Mouse (Mus musculus): ENCODE results near the gene Gps1. TPM values are rescaled to one million over a fixed set of nuclear protein-coding genes. Genes with fewer than 3 reads are reported as not detected.

The Gps1 gene
- polyA plus RNA-seq, 1 experiment from 2014 or later, result 224 TPM

Other genes starting within 250 kb of the Gps1 start
- 229 and 239 TPM in 2 replicates for gene Mcrip1, start 234.5 kb upstream of the Gps1 start, polyA plus RNA-seq (2014; fragmentation: Nextera tagmentation; extraction: Ambion mirVana)
- gene Ppp1r27, start 233.1 kb upstream of the Gps1 start, polyA plus RNA-seq (2014; fragmentation: Nextera tagmentation; extraction: Ambion mirVana), result not detected in 2 replicates
- gene P4hb, start 211.0 kb upstream of the Gps1 start, polyA plus RNA-seq (2014; fragmentation: Nextera tagmentation; extraction: Ambion mirVana), result 768 and 850 TPM in 2 replicates
- 575 and 578 TPM in 2 replicates for gene Arhgdia, start 202.6 kb upstream of the Gps1 start, polyA plus RNA-seq (2014; fragmentation: Nextera tagmentation; extraction: Ambion mirVana)
- 314 and 411 TPM in 2 replicates for gene Alyref, start 185.9 kb upstream of the Gps1 start, polyA plus RNA-seq (2014; fragmentation: Nextera tagmentation; extraction: Ambion mirVana)
- gene Anapc11, start 185.9 kb upstream of the Gps1 start, polyA plus RNA-seq (2014; fragmentation: Nextera tagmentation; extraction: Ambion mirVana), result 234 and 267 TPM in 2 replicates
- 13.0 and 13.7 TPM in 2 replicates for gene Npb, start 175.8 kb upstream of the Gps1 start, polyA plus RNA-seq (2014; fragmentation: Nextera tagmentation; extraction: Ambion mirVana)
- gene Pcyt2, start 166.3 kb upstream of the Gps1 start, polyA plus RNA-seq (2014; fragmentation: Nextera tagmentation; extraction: Ambion mirVana), result 119 and 135 TPM in 2 replicates
- gene Sirt7, start 159.0 kb upstream of the Gps1 start, polyA plus RNA-seq (2014; fragmentation: Nextera tagmentation; extraction: Ambion mirVana), result 31.1 and 36.1 TPM in 2 replicates
- 21.2 and 25.0 TPM in 2 replicates for gene Mafg, start 150.7 kb upstream of the Gps1 start, polyA plus RNA-seq (2014; fragmentation: Nextera tagmentation; extraction: Ambion mirVana)
- 28.1 and 28.6 TPM in 2 replicates for gene Pycr1, start 140.5 kb upstream of the Gps1 start, polyA plus RNA-seq (2014; fragmentation: Nextera tagmentation; extraction: Ambion mirVana)
- gene Myadml2, start 136.1 kb upstream of the Gps1 start, polyA plus RNA-seq (2014; fragmentation: Nextera tagmentation; extraction: Ambion mirVana), result not detected in 2 replicates
- gene Notum, start 123.1 kb upstream of the Gps1 start, polyA plus RNA-seq (2014; fragmentation: Nextera tagmentation; extraction: Ambion mirVana), result 14.0 and 14.2 TPM in 2 replicates
- 115 and 116 TPM in 2 replicates for gene Aspscr1, start 111.3 kb upstream of the Gps1 start, polyA plus RNA-seq (2014; fragmentation: Nextera tagmentation; extraction: Ambion mirVana)
- 152 and 165 TPM in 2 replicates for gene Cenpx, start 70.5 kb upstream of the Gps1 start, polyA plus RNA-seq (2014; fragmentation: Nextera tagmentation; extraction: Ambion mirVana)
- gene Lrrc45, start 70.3 kb upstream of the Gps1 start, polyA plus RNA-seq (2014; fragmentation: Nextera tagmentation; extraction: Ambion mirVana), result 48.6 and 55.2 TPM in 2 replicates
- gene Rac3, start 62.8 kb upstream of the Gps1 start, polyA plus RNA-seq (2014; fragmentation: Nextera tagmentation; extraction: Ambion mirVana), result 11.1 and 11.7 TPM in 2 replicates
- gene Dcxr, start 57.0 kb upstream of the Gps1 start, polyA plus RNA-seq (2014; fragmentation: Nextera tagmentation; extraction: Ambion mirVana), result 33.2 TPM in 2 replicates
- 36.9 and 46.6 TPM in 2 replicates for gene Cbr2, start 52.2 kb upstream of the Gps1 start, polyA plus RNA-seq (2014; fragmentation: Nextera tagmentation; extraction: Ambion mirVana)
- 3.6 and 5.4 TPM in 2 replicates for gene Hmga1b, start 21.5 kb upstream of the Gps1 start, polyA plus RNA-seq (2014; fragmentation: Nextera tagmentation; extraction: Ambion mirVana)
- 27.8 and 29.5 TPM in 2 replicates for gene Rfng, start 65 bp upstream of the Gps1 start, polyA plus RNA-seq (2014; fragmentation: Nextera tagmentation; extraction: Ambion mirVana)
- gene Dus1l, start 12.1 kb downstream of the Gps1 start, polyA plus RNA-seq (2014; fragmentation: Nextera tagmentation; extraction: Ambion mirVana), result 59.7 and 66.9 TPM in 2 replicates
- gene Fasn, start 40.3 kb downstream of the Gps1 start, polyA plus RNA-seq (2014; fragmentation: Nextera tagmentation; extraction: Ambion mirVana), result 69.0 and 70.9 TPM in 2 replicates
- gene Ccdc57, start 148.6 kb downstream of the Gps1 start, polyA plus RNA-seq (2014; fragmentation: Nextera tagmentation; extraction: Ambion mirVana), result 5.6 and 6.5 TPM in 2 replicates
- 24.1 and 32.9 TPM in 2 replicates for gene Slc16a3, start 164.2 kb downstream of the Gps1 start, polyA plus RNA-seq (2014; fragmentation: Nextera tagmentation; extraction: Ambion mirVana)
- gene Csnk1d, start 207.1 kb downstream of the Gps1 start, polyA plus RNA-seq (2014; fragmentation: Nextera tagmentation; extraction: Ambion mirVana), result 70.4 and 70.6 TPM in 2 replicates

Measured in stomach, embryonic 14.5 days (tissue).